Mouse (Mus musculus) heart, embryonic 11.5 days (tissue): ENCODE measurements around the gene Map4k3. TPM values are rescaled to one million over a fixed set of nuclear protein-coding genes. Genes with fewer than 3 reads are reported as not detected.

Source experiments
- ATAC-seq: fragments of 200-750 bp; cut with Nextera tagmentation; replicated peaks from 2 replicates; pipeline ENCODE4 v1.8.0; 2017; ENCODE audit warnings: moderate library complexity; ENCODE audit not compliant: insufficient number of reproducible peaks, low FRiP score, low TSS enrichment
- H3K27ac ChIP-seq: fragments of 300-500 bp; sonication (generic); 2 replicates; pipeline ENCODE4 v1.5.1; 2014; ENCODE audit warnings: mild to moderate bottlenecking, low read depth, low read length
- H3K27me3 ChIP-seq: fragments of 300-500 bp; sonication (generic); 2 replicates; pipeline ENCODE4 v1.6.1; 2014; ENCODE audit warnings: mild to moderate bottlenecking, low read length, mixed read lengths; ENCODE audit not compliant: control insufficient read depth, insufficient read depth
- H3K36me3 ChIP-seq: fragments of 300-500 bp; sonication (generic); 2 replicates; pipeline ENCODE4 v1.6.1; 2014; ENCODE audit warnings: mild to moderate bottlenecking, low read length, moderate library complexity, mixed read lengths; ENCODE audit not compliant: control insufficient read depth, insufficient read depth
- H3K4me1 ChIP-seq: fragments of 300-500 bp; sonication (generic); 2 replicates; pipeline ENCODE4 v1.6.1; 2014; ENCODE audit warnings: low read length; ENCODE audit not compliant: control insufficient read depth, insufficient read depth
- H3K4me2 ChIP-seq: fragments of 300-500 bp; sonication (generic); 2 replicates; pipeline ENCODE4 v1.6.1; 2014; ENCODE audit warnings: mild to moderate bottlenecking, moderate library complexity
- H3K4me3 ChIP-seq: fragments of 300-500 bp; sonication (generic); 2 replicates; pipeline ENCODE4 v1.5.1; 2014; ENCODE audit warnings: low read depth, low read length
- H3K9ac ChIP-seq: fragments of 300-500 bp; sonication (generic); 2 replicates; pipeline ENCODE4 v1.6.1; 2014; ENCODE audit warnings: mild to moderate bottlenecking, low read depth, low read length, moderate library complexity
- H3K9me3 ChIP-seq: fragments of 300-500 bp; sonication (generic); replicated peaks from 2 replicates; pipeline ENCODE4 v1.6.1; 2016; ENCODE audit warnings: low read length; ENCODE audit not compliant: control insufficient read depth
- WGBS: fragments of 180-500 bp; shearing (Covaris S2); extraction: QIAGEN DNeasy Blood & Tissue Kit; methylation state at CpG from one replicate; pipeline ENCODE4 v1.1.7; 2014; ENCODE audit not compliant: insufficient replicate concordance; 5-methylcytosine and 5-hydroxymethylcytosine counted together
- polyA plus RNA-seq: library from polyadenylated mRNA; unstranded; fragments of >200 nt; fragmentation: Nextera tagmentation; extraction: Ambion mirVana; gene quantifications from 2 replicates; pipeline ENCODE4 v1.2.1, GENCODE M21; 2014

Gene Map4k3
- polyA plus RNA-seq, 1 experiment from 2014 or later = 20.4 TPM

DNA sequence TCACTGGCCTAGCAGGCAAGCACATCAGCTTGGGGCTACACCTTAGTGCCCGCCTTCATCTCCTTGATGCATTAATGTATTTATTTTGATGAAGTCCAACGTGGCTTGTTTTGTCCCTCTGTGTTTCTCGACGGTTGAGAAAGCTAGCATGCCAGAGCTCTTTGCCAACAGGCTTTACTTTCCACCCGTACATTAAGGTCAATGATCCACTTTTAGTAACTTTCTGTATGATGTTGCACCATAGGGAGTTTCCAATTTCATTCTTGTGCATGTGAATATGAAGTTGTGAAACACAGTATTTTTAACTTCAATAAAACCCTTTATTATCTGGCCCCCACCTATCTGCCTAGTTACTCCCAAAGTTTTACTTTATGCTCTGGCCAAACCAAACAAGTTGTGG is 42.2 kb downstream of the Map4k3 start:
- Histone ChIP-seq H3K4me1 (peaks cover 6% of the 10 kb centered on the region), H3K27me3 (no peaks in the 10 kb centered on the region), H3K9ac (no peak overlapping the region), H3K36me3 (no peaks in the 10 kb centered on the region), H3K4me3 (no peak overlapping the region), H3K27ac (no peak overlapping the region), H3K9me3 (no peaks in the 10 kb centered on the region), H3K4me2 (no peak overlapping the region)
- no peak for ATAC-seq
- 90% methylated on average over 5 of the region's 5 CpGs for WGBS

DNA sequence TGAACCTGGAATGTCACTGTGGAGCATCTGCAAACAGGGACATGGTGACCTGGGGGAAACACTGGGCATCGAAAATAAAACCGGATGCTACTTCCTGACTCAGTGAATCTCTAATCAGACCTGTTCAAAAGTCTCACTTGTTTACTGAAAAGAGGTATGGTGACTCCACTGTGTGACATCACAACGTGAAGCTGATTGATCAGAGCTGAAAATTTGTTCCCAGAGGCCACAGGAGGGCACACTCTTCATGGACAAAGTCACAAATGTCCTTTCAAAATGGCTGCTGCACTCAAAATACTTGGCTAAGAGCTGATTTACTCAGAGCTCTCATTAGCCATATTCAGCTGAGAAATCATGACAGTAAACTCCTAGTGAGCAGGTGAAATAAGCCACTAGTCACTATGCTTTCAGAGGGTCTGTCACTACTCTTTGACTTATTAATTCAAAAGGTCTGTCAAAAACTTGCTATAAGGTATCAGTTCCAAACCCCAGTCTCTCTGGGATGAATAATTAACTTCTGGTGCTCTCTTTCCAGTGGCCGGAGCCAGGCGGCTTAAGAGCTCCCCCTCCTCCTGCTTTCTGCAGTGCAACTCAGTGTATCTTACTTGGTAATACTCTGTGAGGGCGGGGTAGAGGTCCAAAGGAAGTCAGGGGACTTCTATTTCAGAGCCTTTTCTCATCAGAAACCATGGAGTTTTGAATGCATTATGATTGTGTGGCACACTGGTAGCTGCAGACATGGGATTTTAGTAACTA is 44.3 kb downstream of the Map4k3 start:
- Histone ChIP-seq H3K9me3 (no peaks in the 10 kb centered on the region), H3K27ac (no peak overlapping the region), H3K4me1 (peaks cover 6% of the 10 kb centered on the region), H3K36me3 (no peaks in the 10 kb centered on the region), H3K9ac (no peak overlapping the region), H3K4me3 (no peak overlapping the region), H3K4me2 (no peak overlapping the region), H3K27me3 (no peaks in the 10 kb centered on the region)
- no peak for ATAC-seq
- 55% methylated on average over 6 of the region's 6 CpGs for WGBS

DNA sequence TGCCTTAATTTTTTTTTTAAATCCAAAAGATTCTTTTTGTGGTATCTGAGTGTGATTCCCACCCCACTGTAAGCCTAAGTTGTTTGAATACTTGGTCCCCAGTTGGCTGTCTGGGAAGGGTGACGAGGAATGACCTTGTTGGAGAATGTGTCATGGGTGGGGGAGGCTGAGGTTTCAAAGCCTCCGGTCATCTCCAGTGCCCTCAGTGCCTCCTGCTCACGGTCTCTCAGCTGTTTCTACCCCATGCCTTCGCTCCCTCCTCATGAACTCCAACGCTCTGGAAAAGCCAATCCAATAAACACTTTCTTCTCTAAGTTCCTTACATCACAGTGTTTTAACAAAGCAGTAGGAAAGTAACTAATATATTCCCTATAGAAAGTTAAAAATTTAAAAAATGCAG is 45.2 kb downstream of the Map4k3 start:
- H3K9ac ChIP-seq = no peak overlapping the region
- H3K4me2 ChIP-seq = no peak overlapping the region
- H3K27ac ChIP-seq = no peak overlapping the region
- ATAC-seq = no peak
- no peak overlapping the region for H3K4me3 ChIP-seq
- H3K27me3 ChIP-seq = no peaks in the 10 kb centered on the region
- 61% methylated on average over 5 of the region's 5 CpGs for whole genome bisulfite sequencing
- H3K4me1 ChIP-seq = peaks cover 6% of the 10 kb centered on the region
- no peaks in the 10 kb centered on the region for H3K36me3 ChIP-seq
- no peaks in the 10 kb centered on the region for H3K9me3 ChIP-seq

DNA sequence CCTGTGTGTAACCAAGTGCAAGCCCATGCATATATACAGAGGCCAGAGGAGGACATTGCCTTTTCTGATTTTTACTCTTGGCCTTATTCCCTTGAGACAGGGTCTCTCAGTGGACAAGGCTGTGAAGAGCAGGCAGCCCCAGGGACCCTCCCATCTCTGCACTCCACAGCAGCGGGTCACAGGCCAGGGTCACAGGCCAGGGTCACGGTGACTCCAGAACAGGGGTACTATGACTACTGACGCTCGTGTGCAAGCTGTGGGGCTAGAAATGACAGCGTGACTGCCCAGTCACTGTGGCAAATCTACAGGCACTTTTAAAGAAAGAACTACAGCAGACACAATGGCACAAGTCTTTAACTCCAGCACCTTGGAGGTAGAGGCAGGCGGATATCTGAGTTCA is 50.1 kb downstream of the Map4k3 start:
- Histone ChIP-seq H3K9ac (no peak overlapping the region), H3K27ac (no peak overlapping the region), H3K4me2 (no peak overlapping the region), H3K27me3 (no peaks in the 10 kb centered on the region), H3K36me3 (no peaks in the 10 kb centered on the region), H3K4me1 (no peaks in the 10 kb centered on the region; the same call in none of the 2 replicates), H3K9me3 (no peaks in the 10 kb centered on the region), H3K4me3 (no peak overlapping the region)
- 70% methylated on average over 6 of the region's 6 CpGs for WGBS
- no peak for ATAC-seq

DNA sequence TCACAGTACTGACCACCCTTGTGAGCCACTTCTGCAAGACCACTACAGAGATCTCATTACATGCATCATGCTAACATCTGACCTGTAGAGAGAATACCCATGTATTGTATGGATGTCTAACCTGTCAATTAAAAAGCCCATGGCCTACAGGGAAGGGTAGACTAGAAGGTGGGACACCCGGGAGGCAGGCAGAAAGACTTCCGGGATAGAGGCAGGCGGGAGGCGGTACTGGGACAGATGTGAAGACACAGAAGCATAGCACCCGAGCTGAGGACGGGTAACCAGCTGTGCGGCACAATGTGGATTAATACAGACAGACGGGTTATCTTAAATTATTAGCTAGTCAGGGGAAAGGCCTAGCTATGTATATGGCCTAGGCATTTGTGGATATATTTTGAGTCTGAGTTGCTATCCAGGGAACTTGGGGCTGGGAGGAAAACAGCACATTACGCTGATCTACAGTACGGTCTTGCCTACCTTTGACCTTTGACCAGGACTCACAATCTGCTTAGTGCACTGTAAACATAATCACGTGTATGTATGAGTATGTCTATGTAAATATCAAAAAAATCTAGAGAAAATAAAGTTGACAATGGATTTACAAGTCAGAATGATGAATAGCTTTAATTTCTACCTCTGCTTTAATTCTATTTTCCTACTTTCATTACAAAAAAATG is 51.3 kb downstream of the Map4k3 start:
- H3K4me1 ChIP-seq = no peaks in the 10 kb centered on the region
- H3K27ac ChIP-seq = no peak overlapping the region
- no peaks in the 10 kb centered on the region for H3K27me3 ChIP-seq
- H3K4me2 ChIP-seq = no peak overlapping the region
- no peak for ATAC-seq
- 88% methylated on average over 11 of the region's 11 CpGs for WGBS
- no peaks in the 10 kb centered on the region for H3K9me3 ChIP-seq
- H3K36me3 ChIP-seq = no peaks in the 10 kb centered on the region
- no peak overlapping the region for H3K4me3 ChIP-seq
- no peak overlapping the region for H3K9ac ChIP-seq

DNA sequence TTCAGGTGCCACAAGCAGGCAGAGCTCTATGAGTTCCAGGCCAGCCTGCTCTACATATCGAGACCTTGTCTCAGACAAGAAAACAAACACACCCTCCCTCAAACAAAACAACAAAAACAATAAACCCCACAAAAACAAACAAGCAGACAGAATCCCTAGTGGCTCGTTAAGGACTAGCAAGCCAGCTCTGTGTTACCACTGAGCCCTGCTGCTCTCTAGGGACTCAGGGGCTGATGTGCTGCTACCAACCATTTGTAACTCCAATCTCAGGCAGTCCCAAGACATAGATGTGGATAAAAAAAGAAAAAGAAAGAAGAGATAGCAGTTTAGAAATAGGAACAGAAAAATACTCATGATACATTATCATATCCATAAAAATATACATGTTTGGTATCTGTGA is 52.1 kb downstream of the Map4k3 start:
- 54% methylated on average over 2 of the region's 2 CpGs for whole genome bisulfite sequencing
- no peak for ATAC-seq
- no peak overlapping the region for H3K9ac ChIP-seq
- no peaks in the 10 kb centered on the region for H3K4me1 ChIP-seq
- H3K36me3 ChIP-seq = no peaks in the 10 kb centered on the region
- no peaks in the 10 kb centered on the region for H3K9me3 ChIP-seq
- no peaks in the 10 kb centered on the region for H3K27me3 ChIP-seq
- no peak overlapping the region for H3K4me2 ChIP-seq
- no peak overlapping the region for H3K4me3 ChIP-seq
- H3K27ac ChIP-seq = no peak overlapping the region

DNA sequence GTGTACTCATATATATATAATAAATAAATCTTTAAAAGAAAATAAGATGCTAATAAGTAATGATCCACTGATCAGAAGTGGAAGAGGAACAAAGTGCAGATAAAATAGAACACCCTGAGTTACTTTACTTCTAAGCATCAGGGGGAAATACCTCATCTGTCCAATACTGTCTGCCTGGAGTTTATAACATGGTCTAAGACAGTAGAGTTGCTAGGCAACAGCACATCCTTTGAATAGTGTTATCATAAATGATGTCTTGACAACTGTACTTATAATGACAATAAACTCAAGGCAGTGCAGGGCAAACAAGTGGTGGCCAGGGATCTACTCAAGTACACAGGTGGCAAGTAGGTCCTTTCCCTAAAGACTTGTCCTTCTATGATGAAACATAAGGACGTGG is 57.9 kb downstream of the Map4k3 start:
- H3K4me2 ChIP-seq = no peak overlapping the region
- 82% methylated on average over 1 of the region's 1 CpGs for WGBS
- no peak for ATAC-seq

DNA sequence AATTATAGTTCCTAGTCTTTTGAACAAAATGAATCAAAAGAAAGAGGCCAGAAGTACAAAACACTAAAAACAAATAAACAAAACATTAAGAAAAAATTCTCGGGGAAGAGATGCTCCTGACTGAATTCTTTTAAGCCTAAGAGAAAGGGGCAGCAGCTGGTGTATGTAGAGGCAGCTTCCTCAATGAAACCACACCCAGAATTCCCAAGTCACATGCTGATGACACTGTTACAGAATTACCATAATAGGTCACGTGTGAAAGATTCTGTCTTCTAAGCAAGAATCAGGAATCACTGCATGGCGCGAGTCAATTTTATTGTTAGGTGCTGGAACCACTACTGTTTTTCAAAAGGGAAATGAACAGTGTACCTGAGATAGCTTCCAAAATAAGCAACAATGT is 64.7 kb downstream of the Map4k3 start:
- Histone ChIP-seq H3K36me3 (no peaks in the 10 kb centered on the region), H3K4me3 (no peak overlapping the region), H3K9me3 (no peaks in the 10 kb centered on the region), H3K4me1 (no peaks in the 10 kb centered on the region), H3K27ac (no peak overlapping the region), H3K9ac (no peak overlapping the region), H3K4me2 (no peak overlapping the region), H3K27me3 (no peaks in the 10 kb centered on the region)
- 80% methylated on average over 4 of the region's 4 CpGs for WGBS
- no peak for ATAC-seq

More for the DNA sequence above, 57.9 kb downstream of the Map4k3 start:
- no peak overlapping the region for H3K9ac ChIP-seq
- no peak overlapping the region for H3K27ac ChIP-seq
- H3K4me1 ChIP-seq = no peaks in the 10 kb centered on the region
- H3K4me3 ChIP-seq = no peak overlapping the region
- H3K36me3 ChIP-seq = no peaks in the 10 kb centered on the region
- H3K27me3 ChIP-seq = no peaks in the 10 kb centered on the region
- H3K9me3 ChIP-seq = no peaks in the 10 kb centered on the region
